Mouse (Mus musculus) megakaryocyte, embryonic 14.5 days (primary cell): ENCODE data around the gene Tubgcp2.

Experiments used
- FLI1 ChIP-seq: IDR thresholded peaks from 2 replicates; pipeline ENCODE4 v1.6.1; 2012; ENCODE audit warnings: low read length, inconsistent platforms, mixed read lengths
- GATA1 ChIP-seq: IDR thresholded peaks from 3 replicates; pipeline ENCODE4 v1.6.1; 2012; ENCODE audit warnings: mixed read lengths, low read length, inconsistent platforms, borderline replicate concordance

DNA sequence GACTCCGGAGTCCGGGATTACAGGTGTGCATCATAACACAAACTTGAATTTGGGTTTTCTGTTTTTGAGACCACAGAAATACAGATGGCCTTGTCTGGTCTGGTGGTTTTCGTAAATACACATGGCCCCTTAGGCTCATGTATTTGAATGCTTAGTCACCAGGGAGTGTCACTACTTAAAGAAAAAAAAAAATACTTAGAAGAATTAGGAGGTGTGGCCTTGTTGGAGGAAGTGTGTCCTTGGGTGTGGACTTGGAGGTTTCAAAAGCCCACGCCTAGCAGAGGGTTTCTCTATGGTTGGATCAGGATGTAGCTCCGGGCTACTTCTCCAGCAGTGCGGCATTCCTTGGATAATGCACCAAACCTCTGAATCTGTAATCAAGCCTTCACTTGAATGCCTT is 41.2 kb upstream of the Tubgcp2 start:
- TF ChIP-seq GATA1 (no peak), FLI1 (no peak)
